Mouse (Mus musculus) midbrain, embryonic 16.5 days (tissue): ENCODE measurements around the gene Slc22a7. TPM values are rescaled to one million over a fixed set of nuclear protein-coding genes. Genes with fewer than 3 reads are reported as not detected.

Experiments used
- ATAC-seq: fragments of 200-750 bp; cut with Nextera tagmentation; 2 replicates; pipeline ENCODE4 v1.8.0; 2017; ENCODE audit warnings: moderate TSS enrichment
- H3K27ac ChIP-seq: fragments of 300-500 bp; sonication (generic); 2 replicates; pipeline ENCODE4 v1.5.1; 2014; ENCODE audit warnings: mild to moderate bottlenecking, low read length, mixed read lengths
- H3K27me3 ChIP-seq: fragments of 300-500 bp; sonication (generic); 2 replicates; pipeline ENCODE4 v1.6.1; 2014; ENCODE audit warnings: low read depth, low read length, mixed read lengths; ENCODE audit not compliant: control insufficient read depth, insufficient read depth
- H3K36me3 ChIP-seq: fragments of 300-500 bp; sonication (generic); 2 replicates; pipeline ENCODE4 v1.6.1; 2014; ENCODE audit warnings: mild to moderate bottlenecking, low read length, moderate library complexity, mixed read lengths; ENCODE audit not compliant: control insufficient read depth, insufficient read depth
- H3K4me1 ChIP-seq: fragments of 300-500 bp; sonication (generic); 2 replicates; pipeline ENCODE4 v1.6.1; 2014; ENCODE audit warnings: mild to moderate bottlenecking, low read length, mixed read lengths; ENCODE audit not compliant: control insufficient read depth, insufficient read depth
- H3K4me2 ChIP-seq: fragments of 300-500 bp; sonication (generic); 2 replicates; pipeline ENCODE4 v1.6.1; 2014; ENCODE audit warnings: mild to moderate bottlenecking, low read length, mixed read lengths
- H3K4me3 ChIP-seq: fragments of 300-500 bp; sonication (generic); 2 replicates; pipeline ENCODE4 v1.5.1; 2014; ENCODE audit warnings: low read depth, mild to moderate bottlenecking, low read length, moderate library complexity, mixed read lengths
- H3K9ac ChIP-seq: fragments of 300-500 bp; sonication (generic); 2 replicates; pipeline ENCODE4 v1.6.1; 2014; ENCODE audit warnings: low read depth, low read length, mixed read lengths
- H3K9me3 ChIP-seq: fragments of 300-500 bp; sonication (generic); replicated peaks from 2 replicates; pipeline ENCODE4 v1.6.1; 2014; ENCODE audit warnings: mild to moderate bottlenecking, low read length, mixed read lengths; ENCODE audit not compliant: control insufficient read depth, poor library complexity, severe bottlenecking
- WGBS: fragments of 180-500 bp; shearing (Covaris S2); extraction: QIAGEN DNeasy Blood & Tissue Kit; methylation state at CpG from one replicate; pipeline ENCODE4 v1.1.7; 2014; 5-methylcytosine and 5-hydroxymethylcytosine counted together
- polyA plus RNA-seq: library from polyadenylated mRNA; unstranded; fragments of >200 nt; fragmentation: Nextera tagmentation; extraction: Ambion mirVana; gene quantifications from 2 replicates; pipeline ENCODE4 v1.2.1, GENCODE M21; 2015

Gene Slc22a7
- polyA plus RNA-seq, 1 experiment from 2014 or later = not detected

DNA sequence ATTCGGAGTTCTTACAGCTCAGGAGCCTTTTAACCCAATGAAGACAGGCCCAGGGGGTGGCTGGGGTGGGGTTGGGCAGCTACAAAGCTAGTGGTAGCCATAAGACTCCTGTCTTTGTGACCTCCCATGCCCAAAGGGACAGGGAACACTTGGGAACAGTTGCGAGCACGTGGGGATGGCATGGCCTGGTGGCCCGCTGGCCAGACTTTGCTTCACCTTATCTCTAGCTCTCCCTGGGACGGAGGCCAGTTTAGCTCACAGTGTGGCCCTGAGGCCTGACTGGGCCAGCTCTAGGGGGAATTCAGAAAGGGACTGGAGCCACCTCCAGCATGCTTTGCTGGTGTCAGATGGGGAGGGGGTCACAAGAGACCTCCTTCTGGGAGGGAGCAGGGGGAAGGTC lies 24.0 kb upstream of the Slc22a7 start:
- H3K4me1 ChIP-seq = peaks cover 5% of the 10 kb centered on the region; the same call in 1 of the 2 replicates
- no peak overlapping the region for H3K9ac ChIP-seq
- H3K9me3 ChIP-seq = no peaks in the 10 kb centered on the region
- no peak overlapping the region for H3K27ac ChIP-seq
- no peak overlapping the region for H3K4me3 ChIP-seq
- peaks cover 21% of the 10 kb centered on the region for H3K36me3 ChIP-seq
- H3K27me3 ChIP-seq = no peaks in the 10 kb centered on the region
- WGBS = 88% methylated on average over 5 of the region's 5 CpGs
- ATAC-seq = no peak
- no peak overlapping the region for H3K4me2 ChIP-seq

DNA sequence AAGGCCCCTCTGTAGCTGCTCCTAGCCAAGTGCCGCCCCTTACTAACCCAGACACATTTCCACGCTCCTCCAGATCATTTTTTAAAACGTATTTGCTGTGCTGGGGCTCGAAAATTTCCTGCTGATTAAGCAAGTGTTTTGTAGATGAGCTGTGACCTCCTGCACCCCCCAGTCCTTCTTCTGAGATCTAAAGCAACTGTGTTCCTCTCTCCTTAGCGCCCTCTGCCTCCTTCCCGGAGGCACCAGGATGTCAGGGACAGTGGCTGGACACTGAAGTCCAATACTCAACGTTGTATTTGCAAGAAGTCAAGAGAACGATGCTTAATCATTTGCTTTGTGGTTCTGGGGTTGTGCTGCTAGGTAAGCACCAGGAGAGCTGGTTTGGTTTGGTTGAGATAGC lies 23.1 kb upstream of the Slc22a7 start:
- Histone ChIP-seq H3K4me2 (no peak overlapping the region), H3K27me3 (no peaks in the 10 kb centered on the region), H3K4me3 (no peak overlapping the region), H3K9me3 (no peaks in the 10 kb centered on the region), H3K27ac (no peak overlapping the region), H3K4me1 (peaks cover 5% of the 10 kb centered on the region; the same call in 1 of the 2 replicates), H3K9ac (no peak overlapping the region), H3K36me3 (peaks cover 17% of the 10 kb centered on the region)
- WGBS = 21% methylated on average over 8 of the region's 8 CpGs
- ATAC-seq = no peak

DNA sequence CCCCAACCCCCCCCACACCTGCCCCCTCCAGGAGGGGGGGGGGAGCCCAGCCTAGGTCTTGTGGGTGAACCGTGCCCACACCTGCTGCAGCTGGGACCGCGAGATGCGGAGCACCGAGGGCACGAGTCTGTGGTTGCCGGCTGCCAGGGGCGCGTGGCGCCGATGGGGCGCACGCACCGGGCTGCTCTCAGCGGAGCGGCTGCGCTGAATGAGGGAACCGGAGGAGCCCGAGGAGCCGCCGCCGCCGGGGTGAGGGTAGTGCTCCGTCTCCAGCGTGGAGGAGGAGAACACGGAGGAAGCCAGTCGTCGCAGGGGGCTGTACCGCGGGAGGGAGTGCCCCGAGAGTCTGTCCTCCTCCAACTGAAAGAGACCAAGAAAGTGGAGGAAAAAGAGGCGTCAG lies 22.4 kb upstream of the Slc22a7 start:
- Histone ChIP-seq H3K4me2 (peak overlapping the region; percentile 16; the same call in 1 of the 2 replicates), H3K27me3 (peaks cover 2% of the 10 kb centered on the region; the same call in 1 of the 2 replicates), H3K4me1 (peaks cover 5% of the 10 kb centered on the region; the same call in 1 of the 2 replicates), H3K4me3 (no peak overlapping the region), H3K27ac (no peak overlapping the region), H3K9me3 (no peaks in the 10 kb centered on the region), H3K9ac (peak overlapping the region; percentile 44; the same call in 1 of the 2 replicates), H3K36me3 (peaks cover 11% of the 10 kb centered on the region)
- ATAC-seq = no peak
- WGBS = 8% methylated on average over 32 of the region's 32 CpGs

DNA sequence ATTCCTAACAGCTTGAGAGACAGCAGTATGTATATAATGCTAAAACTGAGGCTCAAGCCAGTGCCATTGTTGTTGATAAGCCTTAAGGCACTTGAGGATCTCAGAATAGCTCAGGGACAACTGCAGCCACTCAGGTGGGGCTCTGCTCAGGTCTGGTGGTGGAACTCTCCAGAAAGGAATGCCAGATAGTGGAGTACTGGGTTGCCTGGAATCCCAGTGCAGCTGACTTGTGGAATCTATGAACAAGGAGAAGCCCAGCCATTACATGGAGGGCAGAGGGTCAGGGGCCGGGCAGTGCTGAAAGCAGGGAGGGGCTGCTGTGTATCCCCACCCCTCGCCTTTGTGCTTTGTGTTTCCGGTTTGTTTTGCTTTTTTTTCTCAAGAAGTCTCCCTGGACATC lies 20.2 kb upstream of the Slc22a7 start:
- Histone ChIP-seq H3K4me3 (no peak overlapping the region), H3K9me3 (no peaks in the 10 kb centered on the region)
- WGBS = 51% methylated on average over 3 of the region's 3 CpGs

DNA sequence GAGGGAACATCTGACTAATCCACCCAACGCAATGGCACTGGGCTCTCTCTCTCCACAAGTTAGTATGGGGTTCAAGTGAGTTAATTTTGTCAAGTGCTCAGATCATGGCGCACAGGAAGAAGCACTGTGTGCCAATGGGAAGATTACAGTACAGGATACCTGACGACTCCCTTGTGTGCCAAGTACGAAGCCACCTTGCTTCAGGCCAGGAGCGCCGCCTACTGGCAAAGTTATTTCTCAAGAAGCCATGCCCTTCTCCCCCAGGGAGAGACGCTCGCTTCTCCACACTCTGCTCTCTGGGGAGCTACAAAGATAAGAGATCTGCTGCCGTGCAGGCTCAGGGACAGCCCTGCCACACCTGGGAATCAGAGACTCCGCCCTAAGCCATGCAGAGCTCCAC lies 19.5 kb upstream of the Slc22a7 start:
- ATAC-seq = no peak
- H3K9ac ChIP-seq = no peak overlapping the region
- WGBS = 16% methylated on average over 10 of the region's 10 CpGs
- H3K4me3 ChIP-seq = no peak overlapping the region
- H3K36me3 ChIP-seq = peaks cover 8% of the 10 kb centered on the region; the same call in 1 of the 2 replicates
- no peaks in the 10 kb centered on the region for H3K9me3 ChIP-seq
- H3K27me3 ChIP-seq = peaks cover 2% of the 10 kb centered on the region; the same call in 1 of the 2 replicates
- peaks cover 30% of the 10 kb centered on the region for H3K4me1 ChIP-seq
- no peak overlapping the region for H3K4me2 ChIP-seq
- H3K27ac ChIP-seq = no peak overlapping the region

More for the DNA sequence above, 20.2 kb upstream of the Slc22a7 start:
- no peak overlapping the region for H3K9ac ChIP-seq
- H3K27me3 ChIP-seq = peaks cover 2% of the 10 kb centered on the region; the same call in 1 of the 2 replicates
- H3K4me2 ChIP-seq = no peak overlapping the region
- peaks cover 27% of the 10 kb centered on the region for H3K4me1 ChIP-seq
- ATAC-seq = no peak
- no peak overlapping the region for H3K27ac ChIP-seq
- peaks cover 8% of the 10 kb centered on the region for H3K36me3 ChIP-seq

DNA sequence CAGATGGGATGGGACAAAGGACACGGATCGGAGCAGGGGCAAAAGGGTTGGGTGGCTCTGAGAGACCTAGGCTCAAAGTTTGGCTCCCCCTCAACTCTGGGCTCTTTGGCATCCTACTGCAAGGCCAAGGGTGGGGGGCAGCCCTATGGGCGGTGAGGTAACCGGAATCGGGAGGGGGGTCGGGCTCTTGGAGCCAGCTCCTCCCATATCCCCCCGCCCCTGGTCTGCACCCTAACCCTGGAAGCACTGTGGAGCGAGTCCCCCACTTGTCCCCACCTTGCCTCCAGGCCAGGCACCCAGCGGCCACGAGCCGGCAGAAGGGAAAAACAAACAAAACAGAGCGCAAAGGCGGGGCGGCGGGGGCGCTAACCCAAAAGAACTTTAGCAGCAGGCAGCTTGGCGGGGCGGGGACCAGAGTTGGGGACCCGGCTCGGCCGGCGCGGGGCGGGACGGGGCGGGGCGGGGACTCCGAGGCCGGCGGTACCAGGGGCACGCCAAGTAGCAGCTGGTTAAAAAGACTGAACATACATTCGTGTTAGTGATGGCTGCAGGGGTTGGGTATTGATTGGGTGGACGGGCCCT lies 16.9 kb upstream of the Slc22a7 start:
- peak overlapping the region; percentile 48 for H3K9ac ChIP-seq
- no peaks in the 10 kb centered on the region for H3K9me3 ChIP-seq
- peak; percentile 44; the same call in 1 of the 2 replicates for ATAC-seq

DNA sequence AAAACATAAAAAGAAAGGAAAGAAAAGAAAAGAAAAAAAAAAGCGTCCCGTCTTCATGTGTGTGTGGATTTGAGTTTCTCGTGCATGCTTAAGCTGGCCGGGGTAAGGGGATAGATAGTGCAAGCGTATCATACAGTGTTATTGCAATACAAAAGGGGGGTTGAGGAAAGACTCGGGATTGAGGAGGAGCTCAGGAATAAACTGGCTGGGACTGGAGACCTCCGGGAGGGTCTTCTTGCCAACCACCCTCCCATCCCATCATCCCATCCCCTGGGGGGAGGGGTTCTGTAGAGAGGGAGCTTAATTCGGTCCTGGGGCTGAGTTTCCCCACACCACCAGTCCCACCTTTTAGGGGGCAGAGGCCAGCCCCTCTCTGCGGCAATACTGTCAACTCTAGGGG lies 16.3 kb upstream of the Slc22a7 start:
- ATAC-seq = 0 out of 2 replicates have a peak, but pooled peaks have one; percentile 26
- Histone ChIP-seq H3K9me3 (no peaks in the 10 kb centered on the region), H3K36me3 (peaks cover 10% of the 10 kb centered on the region), H3K9ac (peak overlapping the region; percentile 48), H3K27me3 (peaks cover 2% of the 10 kb centered on the region; the same call in 1 of the 2 replicates), H3K4me1 (peaks cover 24% of the 10 kb centered on the region), H3K4me2 (peak overlapping the region; percentile 68), H3K4me3 (no peak overlapping the region; the same call in 1 of the 2 replicates), H3K27ac (no peak overlapping the region)
- WGBS = under 1% methylated on average over 9 of the region's 9 CpGs

More for the DNA sequence above, 16.9 kb upstream of the Slc22a7 start:
- H3K27me3 ChIP-seq = peaks cover 2% of the 10 kb centered on the region; the same call in 1 of the 2 replicates
- H3K36me3 ChIP-seq = peaks cover 10% of the 10 kb centered on the region
- H3K27ac ChIP-seq = no peak overlapping the region
- WGBS = 3% methylated on average over 20 of the region's 33 CpGs
- H3K4me2 ChIP-seq = peak overlapping the region; percentile 68
- peak overlapping the region; percentile 26 for H3K4me3 ChIP-seq
- peaks cover 24% of the 10 kb centered on the region for H3K4me1 ChIP-seq

DNA sequence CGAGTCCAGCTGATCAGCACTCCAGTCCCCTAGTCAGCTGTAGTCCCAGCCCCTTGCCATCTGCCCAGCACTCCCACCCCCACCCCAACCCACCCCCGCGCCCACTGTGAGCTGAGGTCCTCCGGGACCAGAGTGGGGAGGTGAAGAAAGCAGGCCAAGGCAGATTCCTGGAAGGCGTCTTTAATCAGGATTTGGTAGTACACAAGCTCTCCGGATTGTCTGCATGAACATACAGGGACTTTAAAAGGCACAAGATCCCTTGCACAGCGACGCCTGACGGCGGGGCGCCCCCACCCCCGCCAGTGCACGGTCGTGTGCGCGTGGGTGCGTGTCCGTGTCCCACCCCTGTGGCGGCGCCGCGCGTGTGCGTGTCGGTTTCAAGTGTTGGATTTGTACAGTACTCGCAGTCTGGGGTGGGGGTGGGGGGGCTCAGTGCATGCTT lies 15.7 kb upstream of the Slc22a7 start:
- H3K4me1 ChIP-seq = peaks cover 24% of the 10 kb centered on the region
- peaks cover 2% of the 10 kb centered on the region; the same call in 1 of the 2 replicates for H3K27me3 ChIP-seq
- H3K4me3 ChIP-seq = peak overlapping the region; percentile 26
- H3K27ac ChIP-seq = no peak overlapping the region
- WGBS = 2% methylated on average over 26 of the region's 26 CpGs
- peak; percentile 21 for ATAC-seq
- H3K4me2 ChIP-seq = peak overlapping the region; percentile 68
- peak overlapping the region; percentile 42; the same call in 1 of the 2 replicates for H3K9ac ChIP-seq
- H3K36me3 ChIP-seq = peaks cover 5% of the 10 kb centered on the region
- no peaks in the 10 kb centered on the region for H3K9me3 ChIP-seq

DNA sequence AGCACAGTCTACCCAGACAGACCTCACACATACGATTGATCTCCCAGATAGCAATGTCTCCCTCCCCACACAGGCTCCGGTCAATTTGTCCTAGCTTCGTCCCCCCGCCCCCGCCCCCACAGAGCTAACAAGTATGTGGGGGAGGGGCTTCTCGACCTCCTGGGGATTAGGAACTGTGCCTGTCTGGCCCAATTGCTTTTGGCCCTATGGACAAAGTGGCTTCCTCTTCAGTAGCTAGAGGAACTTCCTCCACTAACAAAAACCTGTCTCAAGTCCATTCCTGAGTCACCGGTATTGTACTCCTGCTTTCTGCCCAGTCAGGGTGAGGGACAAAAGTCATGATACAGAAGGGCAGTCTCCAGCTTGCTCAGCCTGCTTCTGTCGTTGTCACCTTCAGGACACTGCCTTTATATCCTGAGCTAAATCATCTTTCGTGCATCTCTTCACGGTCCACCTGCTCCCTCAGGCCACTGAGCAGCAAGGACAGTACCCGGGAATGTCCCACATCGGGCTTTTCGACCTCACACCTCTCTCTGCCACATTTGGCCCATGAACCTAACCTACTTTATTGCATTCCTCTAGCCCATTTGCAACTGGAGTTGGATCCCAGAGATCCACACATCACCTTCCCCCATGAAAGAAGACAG lies 15.2 kb upstream of the Slc22a7 start:
- Histone ChIP-seq H3K27me3 (peaks cover 2% of the 10 kb centered on the region; the same call in 1 of the 2 replicates), H3K27ac (no peak overlapping the region), H3K36me3 (peaks cover 2% of the 10 kb centered on the region; the same call in 1 of the 2 replicates), H3K4me3 (no peak overlapping the region), H3K4me2 (peak overlapping the region; percentile 68), H3K4me1 (peaks cover 24% of the 10 kb centered on the region), H3K9ac (no peak overlapping the region), H3K9me3 (no peaks in the 10 kb centered on the region)
- no peak for ATAC-seq
- 6% methylated on average over 13 of the region's 13 CpGs for WGBS
